Mouse (Mus musculus): ENCODE results near the gene Thrb. TPM values are rescaled to one million over a fixed set of nuclear protein-coding genes. Genes with fewer than 3 reads are reported as not detected.

Gene Thrb
- polyA plus RNA-seq, 2 experiments = 1.3 to 3.9 TPM

- H3K9ac ChIP-seq (ENCODE audit: low read depth, low read length, severe bottlenecking) = no peak overlapping the region
- no peak overlapping the region for H3K4me2 ChIP-seq (replicated peaks; ENCODE audit: low read depth, low read length, severe bottlenecking)
- H3K4me1 ChIP-seq (ENCODE audit: control insufficient read depth, insufficient read depth, low read length) = no peaks in the 10 kb centered on the region
- H3K9me3 ChIP-seq (ENCODE audit: control insufficient read depth, low read length) = no peaks in the 10 kb centered on the region
- no peak overlapping the region for H3K27ac ChIP-seq (replicated peaks; ENCODE audit: low read depth, low read length)
- H3K4me3 ChIP-seq (replicated peaks; ENCODE audit: low read length) = no peak overlapping the region
- no peaks in the 10 kb centered on the region for H3K27me3 ChIP-seq (ENCODE audit: control insufficient read depth, insufficient read depth, low read length)
- DNase-seq (ENCODE audit: low spot score) (no peak), ATAC-seq (ENCODE audit: low FRiP score, low read depth) (no peak)
- H3K36me3 ChIP-seq (ENCODE audit: control insufficient read depth, insufficient read depth, low read length) = no peaks in the 10 kb centered on the region
- TF ChIP-seq POLR2A (IDR thresholded peaks at IDR 0.05; ENCODE audit: borderline replicate concordance, extremely low read depth, insufficient read depth, insufficient read length) = no peak
- 72% methylated on average over 2 of the region's 2 CpGs for WGBS
Observed at GRCm38 (mm10) chr14:17743713-17744158, 83.7 kb downstream of the Thrb start.

- Histone ChIP-seq H3K4me1 (ENCODE audit: control insufficient read depth, insufficient read depth, low read length) (no peaks in the 10 kb centered on the region), H3K36me3 (ENCODE audit: control insufficient read depth, insufficient read depth, low read length) (no peaks in the 10 kb centered on the region), H3K27me3 (ENCODE audit: control insufficient read depth, insufficient read depth, low read length) (no peaks in the 10 kb centered on the region), H3K9ac (ENCODE audit: low read depth, low read length, severe bottlenecking) (no peak overlapping the region), H3K4me2 (replicated peaks; ENCODE audit: low read depth, low read length, severe bottlenecking) (no peak overlapping the region), H3K27ac (replicated peaks; ENCODE audit: low read depth, low read length) (no peak overlapping the region), H3K9me3 (ENCODE audit: control insufficient read depth, low read length) (no peaks in the 10 kb centered on the region), H3K4me3 (replicated peaks; ENCODE audit: low read length) (no peak overlapping the region)
- WGBS = 77% methylated on average over 3 of the region's 3 CpGs
- no peak for DNase-seq (ENCODE audit: low spot score)
- TF ChIP-seq POLR2A (IDR thresholded peaks at IDR 0.05; ENCODE audit: borderline replicate concordance, extremely low read depth, insufficient read depth, insufficient read length) = no peak
- no peak for ATAC-seq (ENCODE audit: low FRiP score, low read depth)
Observed at GRCm38 (mm10) chr14:17747922-17748321, 87.9 kb downstream of the Thrb start.

GRCm38 (mm10) chr14:17748945-17749344, 88.9 kb downstream of the Thrb start:
- Histone ChIP-seq H3K9ac (ENCODE audit: low read depth, low read length, severe bottlenecking) (no peak overlapping the region), H3K4me1 (ENCODE audit: control insufficient read depth, insufficient read depth, low read length) (no peaks in the 10 kb centered on the region), H3K4me2 (replicated peaks; ENCODE audit: low read depth, low read length, severe bottlenecking) (no peak overlapping the region), H3K27me3 (ENCODE audit: control insufficient read depth, insufficient read depth, low read length) (no peaks in the 10 kb centered on the region), H3K9me3 (ENCODE audit: control insufficient read depth, low read length) (no peaks in the 10 kb centered on the region), H3K36me3 (ENCODE audit: control insufficient read depth, insufficient read depth, low read length) (no peaks in the 10 kb centered on the region), H3K4me3 (replicated peaks; ENCODE audit: low read length) (no peak overlapping the region), H3K27ac (replicated peaks; ENCODE audit: low read depth, low read length) (no peak overlapping the region)
- no peak for TF ChIP-seq POLR2A (IDR thresholded peaks at IDR 0.05; ENCODE audit: borderline replicate concordance, extremely low read depth, insufficient read depth, insufficient read length)
- no peak for DNase-seq (ENCODE audit: low spot score)
- no peak for ATAC-seq (ENCODE audit: low FRiP score, low read depth)

GRCm38 (mm10) chr14:17751911-17752310, 91.8 kb downstream of the Thrb start:
- no peak for TF ChIP-seq POLR2A (IDR thresholded peaks at IDR 0.05; ENCODE audit: borderline replicate concordance, extremely low read depth, insufficient read depth, insufficient read length)
- Histone ChIP-seq H3K27me3 (ENCODE audit: control insufficient read depth, insufficient read depth, low read length) (no peaks in the 10 kb centered on the region), H3K4me1 (ENCODE audit: control insufficient read depth, insufficient read depth, low read length) (no peaks in the 10 kb centered on the region), H3K27ac (replicated peaks; ENCODE audit: low read depth, low read length) (no peak overlapping the region), H3K9ac (ENCODE audit: low read depth, low read length, severe bottlenecking) (no peak overlapping the region), H3K9me3 (ENCODE audit: control insufficient read depth, low read length) (no peaks in the 10 kb centered on the region), H3K36me3 (ENCODE audit: control insufficient read depth, insufficient read depth, low read length) (no peaks in the 10 kb centered on the region), H3K4me3 (replicated peaks; ENCODE audit: low read length) (no peak overlapping the region), H3K4me2 (replicated peaks; ENCODE audit: low read depth, low read length, severe bottlenecking) (no peak overlapping the region)
- ATAC-seq (ENCODE audit: low FRiP score, low read depth) = no peak
- no peak for DNase-seq (ENCODE audit: low spot score)
- WGBS = 76% methylated on average over 1 of the region's 1 CpGs

GRCm38 (mm10) chr14:17753429-17753828, 93.4 kb downstream of the Thrb start:
- H3K4me3 ChIP-seq (replicated peaks; ENCODE audit: low read length) = no peak overlapping the region
- H3K27me3 ChIP-seq (ENCODE audit: control insufficient read depth, insufficient read depth, low read length) = no peaks in the 10 kb centered on the region
- no peaks in the 10 kb centered on the region for H3K36me3 ChIP-seq (ENCODE audit: control insufficient read depth, insufficient read depth, low read length)
- H3K4me2 ChIP-seq (replicated peaks; ENCODE audit: low read depth, low read length, severe bottlenecking) = no peak overlapping the region
- 88% methylated on average over 1 of the region's 1 CpGs for WGBS
- H3K9ac ChIP-seq (ENCODE audit: low read depth, low read length, severe bottlenecking) = no peak overlapping the region
- H3K9me3 ChIP-seq (ENCODE audit: control insufficient read depth, low read length) = no peaks in the 10 kb centered on the region
- DNase-seq (ENCODE audit: low spot score) = no peak
- TF ChIP-seq POLR2A (IDR thresholded peaks at IDR 0.05; ENCODE audit: borderline replicate concordance, extremely low read depth, insufficient read depth, insufficient read length) = no peak
- no peaks in the 10 kb centered on the region for H3K4me1 ChIP-seq (ENCODE audit: control insufficient read depth, insufficient read depth, low read length)
- no peak overlapping the region for H3K27ac ChIP-seq (replicated peaks; ENCODE audit: low read depth, low read length)
- ATAC-seq (ENCODE audit: low FRiP score, low read depth) = no peak

GRCm38 (mm10) chr14:17756732-17757131, 96.7 kb downstream of the Thrb start:
- Histone ChIP-seq H3K9me3 (ENCODE audit: control insufficient read depth, low read length) (no peaks in the 10 kb centered on the region), H3K4me2 (replicated peaks; ENCODE audit: low read depth, low read length, severe bottlenecking) (no peak overlapping the region), H3K27ac (replicated peaks; ENCODE audit: low read depth, low read length) (no peak overlapping the region), H3K9ac (ENCODE audit: low read depth, low read length, severe bottlenecking) (no peak overlapping the region), H3K27me3 (ENCODE audit: control insufficient read depth, insufficient read depth, low read length) (no peaks in the 10 kb centered on the region), H3K4me1 (ENCODE audit: control insufficient read depth, insufficient read depth, low read length) (no peaks in the 10 kb centered on the region), H3K36me3 (ENCODE audit: control insufficient read depth, insufficient read depth, low read length) (no peaks in the 10 kb centered on the region), H3K4me3 (replicated peaks; ENCODE audit: low read length) (no peak overlapping the region)
- ATAC-seq (ENCODE audit: low FRiP score, low read depth) (no peak), DNase-seq (ENCODE audit: low spot score) (no peak)
- no peak for TF ChIP-seq POLR2A (IDR thresholded peaks at IDR 0.05; ENCODE audit: borderline replicate concordance, extremely low read depth, insufficient read depth, insufficient read length)
